Mouse (Mus musculus): ENCODE data around the gene Atp5e.

- TF ChIP-seq EP300 (IDR thresholded peaks at IDR 0.05) (no peak), CTCF (IDR thresholded peaks at IDR 0.05) (no peak)
These were observed 4.5 kb downstream of the Atp5e start for GRCm38 (mm10) chr2:174459365-174459764.

All from lung, postnatal 0 days (tissue).